Mouse (Mus musculus) cerebellum, adult 9-10 months (tissue): Measurements from ENCODE around the gene AU022751.
A peak's percentile ranks its signal among the peaks of the same experiment; 100 is the strongest.

ENCODE experiments used
- DNase-seq: peaks from one replicate; pipeline ENCODE4 v3.0.0; 2022

The AU022751 gene

DNA sequence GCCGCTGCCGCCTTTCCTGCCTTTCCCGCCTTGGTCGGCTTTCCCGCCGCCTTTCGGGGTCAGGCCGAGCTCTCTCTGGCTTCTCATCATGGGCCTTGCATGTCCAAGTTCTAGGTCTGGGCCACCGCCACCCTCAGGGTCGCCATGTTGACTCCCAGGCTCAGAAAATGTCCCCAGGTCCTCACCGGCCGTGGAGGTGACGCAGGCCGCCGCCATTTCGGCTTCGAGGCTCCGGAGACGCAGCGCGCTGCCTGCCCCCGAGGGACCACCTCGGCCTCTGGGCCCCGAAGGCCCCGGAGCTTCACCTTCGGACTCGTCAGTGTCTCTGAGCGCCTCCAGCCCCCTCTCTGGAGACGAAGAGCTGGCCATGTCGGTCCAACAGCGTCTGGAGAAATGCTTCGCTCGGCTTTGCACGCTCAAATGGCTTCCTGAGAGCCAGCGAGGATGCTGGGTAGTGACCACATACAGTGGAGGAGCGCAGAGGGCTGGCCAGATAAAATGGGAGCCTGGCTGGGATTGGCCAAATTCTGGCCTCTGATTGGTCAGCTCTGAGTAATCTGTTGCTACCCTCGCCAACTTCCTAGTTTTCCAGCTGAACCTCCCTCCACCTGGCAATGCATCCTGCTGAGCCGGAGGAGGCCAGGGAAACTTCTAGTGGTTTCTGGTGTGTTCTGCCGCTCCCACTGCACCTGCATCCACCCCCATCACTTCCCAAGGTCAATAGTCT lies at the start of gene AU022751:
Gene AU022751, minus strand, starts transcription at position 466 of the 727 bp plus-strand sequence.
- no peak for DNase-seq

DNA sequence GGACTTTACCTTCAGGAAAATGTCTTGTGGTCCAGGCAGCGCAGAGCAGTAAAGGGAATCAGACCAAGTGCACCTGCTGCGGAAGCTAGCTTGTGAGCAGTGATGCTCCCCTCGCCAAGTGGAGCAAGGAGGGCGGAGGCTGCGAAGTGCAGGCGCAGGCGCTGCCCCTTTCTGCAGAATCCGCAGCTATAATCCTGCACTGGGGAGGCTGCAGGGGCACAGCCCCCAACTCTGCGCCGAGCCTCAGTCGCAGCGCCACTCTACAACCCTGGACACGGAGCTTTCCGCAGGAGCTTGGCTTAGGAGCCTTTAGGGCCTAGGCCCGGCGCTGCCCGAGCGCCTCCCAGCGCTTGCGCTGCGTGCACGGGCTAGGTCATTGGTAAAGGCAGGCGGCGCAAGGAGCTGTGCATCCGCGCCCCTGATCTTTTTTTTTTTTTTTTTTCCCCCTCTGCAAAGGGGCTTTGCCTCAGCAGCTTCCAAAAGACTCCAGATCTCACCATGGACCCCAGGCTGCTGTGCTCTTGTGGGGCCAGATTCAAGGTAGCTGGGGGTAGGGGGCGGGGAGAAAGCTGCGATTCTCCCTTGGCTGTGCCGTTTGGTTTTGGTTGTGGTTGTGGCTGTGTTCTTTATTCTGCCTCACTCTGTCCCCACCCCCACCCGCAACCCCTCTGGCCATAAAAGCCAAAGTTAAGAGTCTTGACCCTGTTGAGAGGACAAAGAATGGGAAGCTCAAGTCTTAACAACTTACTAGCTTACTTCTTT lies 9.0 kb upstream of the AU022751 start:
- DNase-seq: peak; percentile 62

DNA sequence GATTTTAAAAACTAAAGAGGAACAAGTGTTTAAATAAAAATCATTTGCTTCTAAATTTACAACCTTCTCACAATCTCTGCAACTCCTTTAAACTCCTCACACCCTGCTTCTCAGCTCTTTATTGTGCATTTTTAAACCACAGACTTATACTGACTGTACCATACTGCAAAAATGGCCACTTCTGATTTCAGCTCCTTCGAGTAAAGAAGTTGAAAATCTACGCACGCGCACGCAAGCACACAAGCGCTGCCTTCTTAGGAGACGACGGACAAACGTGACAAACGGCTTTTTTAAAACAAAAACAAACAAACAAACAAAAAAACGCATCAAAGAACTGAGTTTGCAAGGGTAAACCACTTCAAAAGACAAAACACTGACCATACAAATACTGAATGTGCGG lies 8.3 kb upstream of the AU022751 start:
- DNase-seq: no peak

DNA sequence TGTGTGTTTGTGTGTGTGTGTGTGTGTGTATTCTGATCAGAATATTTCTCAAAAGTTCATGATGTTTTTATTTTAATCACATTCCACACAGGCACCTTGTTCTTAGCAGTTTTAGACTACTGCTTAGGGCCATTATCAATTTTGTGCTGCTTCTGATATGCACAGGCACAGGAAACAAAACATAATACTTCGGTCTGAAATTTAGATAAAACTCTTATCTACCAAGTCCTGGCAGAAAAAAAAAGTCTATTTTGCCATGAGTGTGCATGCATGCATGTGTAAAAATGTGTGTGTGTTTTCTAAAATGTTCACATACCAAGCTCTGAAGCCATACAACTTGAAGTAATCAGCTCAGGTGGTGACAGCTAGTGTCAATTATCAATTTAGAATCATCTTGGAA lies 21.7 kb downstream of the AU022751 start:
- DNase-seq: no peak

DNA sequence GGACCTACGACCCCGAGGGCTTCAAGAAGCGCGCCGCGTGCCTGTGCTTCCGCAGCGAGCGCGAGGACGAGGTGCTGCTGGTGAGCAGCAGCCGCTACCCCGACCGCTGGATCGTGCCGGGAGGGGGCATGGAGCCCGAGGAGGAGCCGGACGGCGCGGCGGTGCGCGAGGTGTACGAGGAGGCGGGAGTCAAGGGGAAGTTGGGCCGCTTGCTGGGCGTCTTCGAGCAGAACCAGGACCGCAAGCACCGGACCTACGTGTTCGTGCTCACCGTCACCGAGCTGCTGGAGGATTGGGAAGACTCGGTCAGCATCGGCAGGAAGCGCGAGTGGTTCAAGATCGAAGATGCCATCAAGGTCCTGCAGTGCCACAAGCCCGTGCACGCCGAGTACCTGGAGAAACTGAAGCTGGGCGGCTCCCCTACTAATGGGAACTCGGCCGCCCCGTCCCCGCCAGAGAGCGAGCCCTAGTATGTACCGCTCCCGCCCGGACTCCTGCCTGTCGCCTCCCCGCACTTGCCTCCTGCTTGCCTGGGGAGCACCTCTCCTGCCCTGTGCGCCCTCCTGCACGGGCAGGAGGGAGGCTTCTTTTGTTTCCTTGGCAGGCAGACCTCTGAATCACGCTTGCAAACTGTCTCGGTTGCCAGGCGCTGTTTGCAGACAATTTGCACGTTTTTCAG lies 35.1 kb downstream of the AU022751 start:
- peak; percentile 32 for DNase-seq

DNA sequence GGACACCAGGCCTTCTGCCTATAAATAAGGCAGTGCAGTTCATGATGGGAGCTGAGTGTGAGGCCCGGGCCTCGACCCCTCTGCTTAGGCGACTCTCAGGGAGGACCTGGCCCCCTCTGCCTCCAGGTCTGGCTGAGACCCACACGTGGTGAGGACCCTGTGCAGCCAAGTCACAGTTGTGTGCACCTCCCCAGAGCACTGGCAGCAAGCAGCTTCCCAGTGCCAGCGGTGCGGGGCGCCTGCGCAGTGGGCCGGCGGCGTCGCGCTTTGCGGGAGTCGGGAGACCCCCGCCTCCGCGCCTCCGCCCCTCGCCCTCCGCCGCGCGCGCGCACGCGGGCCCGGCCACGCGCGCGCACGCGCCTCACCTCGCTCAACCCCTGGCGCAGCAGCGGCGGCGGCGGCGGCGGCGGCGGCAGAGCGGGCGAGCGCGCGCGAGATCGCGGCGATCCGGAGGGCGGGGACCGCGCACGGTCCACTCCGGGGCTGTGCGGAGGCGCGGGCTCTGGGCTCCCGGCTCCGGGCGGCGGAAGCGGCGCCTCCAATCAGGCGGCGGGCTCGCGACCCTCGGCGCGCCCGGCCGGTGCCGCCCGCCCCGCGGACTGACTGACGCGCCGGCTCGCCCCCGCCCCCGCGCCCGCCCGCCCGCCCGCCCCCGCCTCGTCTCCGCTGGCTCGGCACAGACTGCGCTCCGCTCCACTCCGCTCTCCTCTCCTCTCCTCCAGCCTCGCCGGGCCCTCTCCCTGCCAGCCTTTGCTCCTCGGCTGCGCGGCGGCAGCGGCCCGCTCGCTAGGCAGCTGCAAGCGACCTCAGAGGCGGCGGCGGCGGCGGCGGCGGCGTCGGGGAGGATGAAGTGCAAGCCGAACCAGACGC lies 35.9 kb downstream of the AU022751 start, which contains the start of gene Nudt11:
Gene Nudt11, plus strand, starts transcription at position 388 of the 870 bp plus-strand sequence.
- DNase-seq: peak; percentile 22
